Mouse (Mus musculus) cortical plate, adult 2 months (tissue): Measurements from ENCODE around the gene Map1lc3b. TPM values are rescaled to one million over a fixed set of nuclear protein-coding genes. Genes with fewer than 3 reads are reported as not detected.

Source experiments
- H3K27ac ChIP-seq: fragments of 200-500 bp; 2 replicates; pipeline ENCODE4 v1.5.1; 2012; ENCODE audit warnings: low read length, control low read depth, inconsistent platforms; ENCODE audit not compliant: insufficient read depth
- H3K4me1 ChIP-seq: fragments of 200-500 bp; 2 replicates; pipeline ENCODE4 v1.6.1; 2011; ENCODE audit warnings: low read length; ENCODE audit not compliant: control insufficient read depth, insufficient read depth
- H3K4me3 ChIP-seq: fragments of 200-500 bp; 2 replicates; pipeline ENCODE4 v1.5.1; 2011; ENCODE audit warnings: mild to moderate bottlenecking, low read length, control low read depth; ENCODE audit not compliant: insufficient read depth
- CTCF ChIP-seq: fragments of 200-500 bp; IDR thresholded peaks from 2 replicates; pipeline ENCODE4 v1.5.1; 2011; ENCODE audit warnings: mild to moderate bottlenecking, control low read depth, low read length; ENCODE audit not compliant: insufficient read depth; ENCODE audit errors: extremely low read depth
- POLR2A ChIP-seq: fragments of 200-500 bp; IDR thresholded peaks from 2 replicates; pipeline ENCODE4 v1.6.1; 2011; ENCODE audit warnings: mild to moderate bottlenecking, low read length, control low read depth; ENCODE audit not compliant: insufficient read depth; ENCODE audit errors: extremely low read depth
- polyA plus RNA-seq: library from polyadenylated mRNA; depleted of rRNA; stranded (reverse); fragments of >200 nt; gene quantifications from 2 replicates; pipeline ENCODE4 v1.2.3, GENCODE M21; 2012; rRNA removed

Gene Map1lc3b
- 123 and 130 TPM in 2 replicates for polyA plus RNA-seq

GRCm38 (mm10) chr8:121590203-121591177, at the start of gene Map1lc3b:
Gene Map1lc3b (plus strand): TSS chr8:121590361.
- TF ChIP-seq CTCF: no peak
- peak; percentile 60 for TF ChIP-seq POLR2A

GRCm38 (mm10) chr8:121541862-121542261, 48.3 kb upstream of the Map1lc3b start:
- Histone ChIP-seq H3K27ac (no peak overlapping the region), H3K4me3 (no peak overlapping the region), H3K4me1 (no peaks in the 10 kb centered on the region)
- TF ChIP-seq POLR2A: no peak
- TF ChIP-seq CTCF: no peak

More at GRCm38 (mm10) chr8:121590203-121591177, at the start of gene Map1lc3b:
- Histone ChIP-seq H3K4me1 (peaks cover 12% of the 10 kb centered on the region), H3K27ac (peak within 1 kb of the TSS; percentile 32), H3K4me3 (peak within 1 kb of the TSS; percentile 33)

- TF ChIP-seq CTCF (no peak), POLR2A (no peak)
- Histone ChIP-seq H3K4me3 (no peak overlapping the region), H3K4me1 (no peaks in the 10 kb centered on the region), H3K27ac (no peak overlapping the region)
Observed at GRCm38 (mm10) chr8:121542901-121543300, 47.3 kb upstream of the Map1lc3b start.

- H3K4me3 ChIP-seq: no peak within 1 kb of the TSS
- no peak within 1 kb of the TSS for H3K27ac ChIP-seq
- TF ChIP-seq POLR2A: no peak
- TF ChIP-seq CTCF: no peak
- no peaks in the 10 kb centered on the region for H3K4me1 ChIP-seq
Observed at GRCm38 (mm10) chr8:121544276-121544785, 45.8 kb upstream of the Map1lc3b start, which contains the start of gene 1700018B08Rik. Gene 1700018B08Rik (minus strand): TSS chr8:121544320.

- H3K27ac ChIP-seq: no peak overlapping the region
- TF ChIP-seq POLR2A (no peak), CTCF (no peak)
- H3K4me3 ChIP-seq: no peak overlapping the region
- no peaks in the 10 kb centered on the region for H3K4me1 ChIP-seq
Observed at GRCm38 (mm10) chr8:121544936-121545335, 45.2 kb upstream of the Map1lc3b start.

- H3K4me1 ChIP-seq: no peaks in the 10 kb centered on the region
- no peak overlapping the region for H3K4me3 ChIP-seq
- TF ChIP-seq POLR2A (no peak), CTCF (peak; percentile 87)
- no peak overlapping the region for H3K27ac ChIP-seq
Observed at GRCm38 (mm10) chr8:121547132-121547531, 43.0 kb upstream of the Map1lc3b start.

- Histone ChIP-seq H3K27ac (no peak overlapping the region), H3K4me1 (no peaks in the 10 kb centered on the region), H3K4me3 (no peak overlapping the region)
- no peak for TF ChIP-seq POLR2A
- no peak for TF ChIP-seq CTCF
Observed at GRCm38 (mm10) chr8:121550056-121550455, 40.1 kb upstream of the Map1lc3b start.

GRCm38 (mm10) chr8:121551065-121551985, 38.8 kb upstream of the Map1lc3b start:
- H3K4me1 ChIP-seq: no peaks in the 10 kb centered on the region

GRCm38 (mm10) chr8:121552506-121552905, 37.7 kb upstream of the Map1lc3b start:
- Histone ChIP-seq H3K4me1 (no peaks in the 10 kb centered on the region), H3K27ac (no peak overlapping the region), H3K4me3 (no peak overlapping the region)
- TF ChIP-seq CTCF: no peak
- no peak for TF ChIP-seq POLR2A

More at GRCm38 (mm10) chr8:121551065-121551985, 38.8 kb upstream of the Map1lc3b start:
- H3K27ac ChIP-seq: no peak overlapping the region
- no peak overlapping the region for H3K4me3 ChIP-seq
- TF ChIP-seq POLR2A (no peak), CTCF (no peak)
